Mouse (Mus musculus) thymus, postnatal 25 days (tissue): ENCODE data around the gene Ndufs8.
A peak's percentile ranks its signal among the peaks of the same experiment; 100 is the strongest.
"Not testable (repeated sequence)": the region's sequence is repeated elsewhere in the genome, so short reads cannot be mapped to it uniquely, and the experiment has no call there.

ENCODE experiments used
- DNase-seq: peaks from one replicate; pipeline ENCODE4 v3.0.0; 2022

Ndufs8 gene

DNA sequence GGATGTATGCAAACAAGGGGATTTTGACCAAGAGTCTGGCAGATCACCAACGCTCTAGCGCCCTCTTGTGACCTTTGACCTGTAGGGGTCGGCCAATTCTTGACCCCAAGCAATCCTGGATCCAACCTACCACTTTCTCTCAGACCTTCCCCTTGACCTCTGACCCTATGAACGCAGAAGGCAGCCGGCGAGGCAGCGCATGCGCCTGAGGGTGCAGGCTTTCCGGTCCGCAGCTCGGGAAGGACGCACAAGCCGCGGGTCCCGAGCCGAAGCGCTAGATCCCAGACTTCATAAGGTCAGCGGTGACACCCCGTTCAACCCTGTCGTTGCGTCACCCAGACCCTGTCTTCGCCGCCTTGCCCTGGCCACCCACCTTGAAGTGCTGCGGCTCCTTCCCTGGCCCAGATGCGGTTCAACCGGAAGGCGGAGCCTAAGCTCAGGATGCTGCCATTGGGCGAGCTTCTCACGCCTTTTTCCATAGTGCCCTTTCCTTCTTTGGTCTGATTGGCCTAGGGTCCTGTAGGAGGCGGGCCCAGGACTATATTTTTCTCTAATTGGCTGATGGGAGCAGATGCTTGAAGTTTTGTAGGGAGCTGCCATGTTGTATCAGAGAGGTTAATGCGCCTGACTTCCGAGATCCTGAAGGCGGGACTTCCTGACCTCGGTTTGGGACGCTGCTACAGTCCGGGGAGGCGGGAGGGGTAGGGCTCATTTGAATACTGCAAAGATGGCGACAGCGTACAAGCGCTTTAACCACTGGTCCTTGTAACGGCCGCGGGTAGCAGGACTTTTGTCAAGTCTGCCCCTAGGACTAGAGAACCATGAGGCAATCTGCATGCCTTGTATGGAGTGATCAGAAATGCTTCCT, at the start of gene Ndufs8:
Gene Ndufs8, minus strand, starts transcription at position 438 of the 868 bp plus-strand sequence.
- DNase-seq, result peak; percentile 90

DNA sequence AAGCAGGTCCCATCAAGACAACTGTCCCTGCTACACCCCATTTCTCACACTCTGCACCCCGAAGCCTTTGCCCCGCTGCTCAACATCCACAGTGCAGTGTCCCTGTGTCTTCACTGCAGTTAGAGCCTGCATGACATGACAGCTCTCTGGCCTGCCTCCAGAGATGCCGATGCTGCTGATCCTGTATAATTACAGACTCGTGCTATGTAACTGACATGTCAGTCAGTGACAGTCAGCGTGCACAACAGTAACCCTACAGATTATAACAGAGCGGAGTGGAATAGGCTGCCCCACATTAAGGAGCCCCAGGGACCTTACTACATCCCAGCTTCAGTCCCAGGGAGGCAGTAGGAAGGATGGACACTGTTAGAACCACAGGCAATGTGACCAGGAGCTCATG, 49.2 kb upstream of the Ndufs8 start:
- not testable (repeated sequence) for DNase-seq

DNA sequence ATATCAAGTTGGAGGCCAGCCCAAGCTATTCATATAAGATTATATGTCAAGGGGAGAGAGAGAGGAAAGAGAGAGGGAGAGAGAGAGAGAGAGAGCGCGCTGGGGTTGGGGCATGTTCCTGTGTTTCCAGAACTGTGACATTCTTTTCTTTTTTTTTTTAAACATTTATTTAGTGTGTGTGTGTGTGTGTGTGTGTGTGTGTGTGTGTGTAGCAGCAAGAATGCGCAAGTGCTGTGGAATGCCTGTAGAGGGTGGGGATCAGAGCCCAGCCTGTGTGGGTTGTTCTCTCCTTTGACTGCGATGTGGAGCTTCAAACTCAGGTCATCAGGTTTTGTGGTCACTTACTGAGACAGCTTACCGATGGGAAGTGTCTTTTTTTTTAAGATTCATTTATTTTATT, 47.6 kb upstream of the Ndufs8 start:
- DNase-seq, result no peak

DNA sequence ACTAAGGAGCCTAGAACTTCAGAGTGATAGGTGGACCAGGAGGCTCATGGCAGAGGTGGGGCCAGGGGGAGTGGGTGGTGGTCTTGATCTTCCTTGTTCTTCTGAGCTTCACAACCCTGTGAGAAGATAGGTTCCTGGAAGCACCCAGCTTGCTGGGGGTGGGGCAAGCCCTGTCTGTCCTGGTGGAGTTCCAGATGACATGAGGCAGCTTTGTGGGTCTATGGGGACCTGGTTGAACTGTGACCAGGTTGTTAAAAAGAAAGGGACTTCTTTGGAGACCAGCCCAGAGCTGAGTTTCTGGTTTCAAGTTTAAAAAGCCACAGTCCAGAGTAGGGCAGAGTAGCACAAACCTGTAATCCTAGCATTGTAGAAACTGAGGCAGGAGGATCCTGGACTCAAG, 46.5 kb upstream of the Ndufs8 start:
- no peak for DNase-seq

DNA sequence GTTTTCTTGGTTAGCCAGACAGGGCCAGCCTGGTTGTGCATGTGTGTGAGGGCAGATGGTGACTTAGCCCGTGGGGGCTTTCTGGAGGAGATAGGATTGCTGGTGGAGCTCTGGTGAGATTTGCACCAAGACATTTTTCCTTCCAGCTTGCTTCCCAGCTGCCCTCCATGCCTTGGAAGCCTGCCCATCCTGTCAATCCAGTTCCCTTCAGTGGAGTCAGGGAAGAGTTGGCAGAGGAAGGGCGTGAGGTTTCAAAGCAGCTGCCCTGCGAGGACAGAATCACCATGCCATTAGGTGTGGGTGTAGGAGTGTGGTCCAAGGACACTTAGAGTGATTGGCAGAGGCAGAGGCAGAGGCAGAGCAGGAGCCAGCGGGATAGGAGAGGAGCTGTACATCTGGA, 45.9 kb upstream of the Ndufs8 start, which contains the start of gene Aldh3b3:
Gene Aldh3b3, plus strand, starts transcription at position 176 of the 400 bp plus-strand sequence.
- no peak for DNase-seq

DNA sequence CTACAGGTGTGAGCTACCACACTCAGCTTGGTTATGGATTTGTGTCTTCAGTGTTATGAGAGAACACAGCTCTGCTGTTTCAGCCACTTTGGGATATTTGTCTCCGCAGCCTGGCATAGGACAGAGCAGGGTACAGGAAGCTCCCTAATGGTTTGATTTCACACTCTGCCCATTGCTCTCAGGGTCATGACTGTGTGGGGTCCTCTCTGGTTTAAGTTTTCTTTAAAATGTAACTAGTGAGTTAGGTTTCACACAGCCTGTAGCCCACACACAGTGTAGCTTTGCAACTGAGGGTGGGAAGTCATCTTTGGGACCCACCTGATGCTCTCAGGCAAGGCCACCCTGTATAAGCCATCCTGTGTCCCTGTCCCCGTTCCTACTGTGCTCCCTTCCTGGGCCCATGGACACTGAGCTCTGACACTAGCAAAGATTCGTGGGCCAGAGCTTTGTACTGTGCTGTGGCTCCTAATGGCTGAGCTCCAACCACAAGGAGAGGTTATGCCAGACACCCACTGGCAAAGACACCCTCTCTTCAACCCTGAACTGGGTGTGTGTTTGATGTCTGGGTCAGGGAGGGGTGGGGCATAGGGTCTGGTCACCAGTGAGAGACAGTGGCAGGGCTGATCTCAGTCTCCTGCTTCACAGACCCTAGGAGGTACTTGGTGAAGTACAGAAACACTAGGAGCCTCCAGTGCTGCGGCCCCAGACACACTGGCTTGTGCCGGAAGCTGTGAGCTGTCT, 44.9 kb upstream of the Ndufs8 start:
- DNase-seq, result not testable (repeated sequence)

DNA sequence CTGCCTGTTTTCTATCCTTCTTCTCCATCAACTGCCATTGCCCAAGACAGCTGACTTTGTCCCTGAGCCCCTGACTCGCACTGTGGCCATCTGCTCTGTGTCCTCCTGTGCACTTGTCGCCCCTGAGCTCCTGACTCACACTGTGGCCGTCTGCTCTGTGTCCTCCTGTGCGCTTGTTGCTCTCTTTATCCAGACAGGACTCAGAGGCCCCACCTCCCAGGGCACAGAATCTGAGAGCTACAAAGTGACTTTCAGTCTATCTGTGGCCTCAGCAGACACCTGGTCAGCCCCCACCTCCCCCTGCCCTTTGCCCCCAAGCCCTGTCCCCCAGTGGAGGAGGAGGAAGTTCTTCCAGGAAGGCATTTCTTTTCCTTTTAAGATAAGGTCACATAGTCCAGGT, 43.2 kb upstream of the Ndufs8 start:
- no peak for DNase-seq

DNA sequence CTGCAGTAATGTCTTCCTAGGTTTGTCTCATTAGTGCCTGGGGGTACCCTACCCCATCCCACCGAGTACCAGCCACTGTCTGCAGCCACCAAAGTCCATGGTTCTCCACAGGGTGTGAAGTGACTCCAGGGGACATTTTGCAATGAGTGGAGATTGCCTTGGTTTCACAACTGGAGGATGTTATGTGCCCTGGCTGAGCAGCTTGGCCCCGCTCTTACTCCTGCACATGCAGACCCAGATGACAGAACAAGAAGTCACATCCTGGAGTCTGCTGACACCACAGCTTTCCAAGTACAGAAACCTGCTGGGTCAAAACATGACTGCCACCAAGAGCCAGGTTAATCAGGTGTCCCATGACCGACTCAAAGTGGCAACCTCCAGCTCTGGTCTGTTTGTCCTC, 42.5 kb upstream of the Ndufs8 start:
- DNase-seq, result no peak

DNA sequence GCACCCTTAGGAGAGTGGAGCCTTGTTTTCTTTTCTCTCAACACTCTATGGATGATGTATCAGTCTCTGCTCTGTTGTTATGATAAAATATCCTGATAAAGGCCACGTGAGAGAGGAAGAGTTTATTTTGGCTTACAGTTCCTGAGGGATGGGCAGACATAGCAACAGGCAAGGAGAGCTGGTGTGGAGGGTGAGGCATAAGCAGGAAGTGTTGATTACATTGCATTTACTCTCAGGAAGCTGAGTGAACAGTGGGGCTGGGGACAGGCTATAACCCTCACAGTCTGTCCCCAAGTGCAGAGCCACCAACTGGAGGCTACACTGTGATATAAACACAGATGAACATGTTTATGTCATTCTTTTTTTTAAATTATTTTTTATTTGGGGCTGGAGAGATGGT, 39.5 kb upstream of the Ndufs8 start:
- no peak for DNase-seq

DNA sequence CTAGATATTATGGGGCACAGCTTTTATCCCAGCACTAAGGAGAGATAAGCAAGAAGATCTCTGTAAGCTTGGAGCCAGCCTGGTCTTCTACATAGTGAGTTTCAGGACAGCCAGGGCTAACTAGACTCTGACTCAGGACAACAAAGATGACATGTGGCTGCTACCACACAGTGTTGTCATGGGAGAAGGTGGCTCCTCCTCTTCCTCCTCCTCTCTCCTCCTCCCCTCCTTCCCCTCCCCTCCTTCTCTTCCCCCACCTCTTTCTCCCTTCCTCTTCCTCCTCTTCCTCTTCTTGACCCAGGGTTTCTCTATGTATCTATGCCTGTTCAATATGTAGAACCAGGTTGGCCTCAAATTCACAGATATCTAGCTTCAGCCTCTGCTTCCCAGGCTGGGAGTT, 38.9 kb upstream of the Ndufs8 start:
- DNase-seq, result no peak

DNA sequence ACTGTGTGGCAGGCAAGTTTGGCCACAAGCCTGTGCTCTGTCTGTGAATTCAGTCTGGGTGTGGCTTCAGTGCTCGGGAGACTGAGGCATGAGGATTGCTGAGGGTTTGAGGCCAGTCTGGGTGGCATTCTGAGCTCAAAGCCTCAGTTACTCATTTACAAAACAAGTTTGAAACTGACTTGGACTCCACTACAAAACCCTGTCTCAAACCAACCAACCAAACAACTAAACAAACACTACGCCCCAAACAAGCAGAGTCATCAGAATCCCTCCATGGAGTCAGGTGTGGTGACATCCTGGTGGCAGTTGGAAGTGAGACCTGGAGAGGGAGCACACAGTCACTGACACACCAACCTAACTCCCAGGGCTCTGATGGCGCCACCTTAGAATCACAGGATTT, 37.8 kb upstream of the Ndufs8 start:
- no peak for DNase-seq

DNA sequence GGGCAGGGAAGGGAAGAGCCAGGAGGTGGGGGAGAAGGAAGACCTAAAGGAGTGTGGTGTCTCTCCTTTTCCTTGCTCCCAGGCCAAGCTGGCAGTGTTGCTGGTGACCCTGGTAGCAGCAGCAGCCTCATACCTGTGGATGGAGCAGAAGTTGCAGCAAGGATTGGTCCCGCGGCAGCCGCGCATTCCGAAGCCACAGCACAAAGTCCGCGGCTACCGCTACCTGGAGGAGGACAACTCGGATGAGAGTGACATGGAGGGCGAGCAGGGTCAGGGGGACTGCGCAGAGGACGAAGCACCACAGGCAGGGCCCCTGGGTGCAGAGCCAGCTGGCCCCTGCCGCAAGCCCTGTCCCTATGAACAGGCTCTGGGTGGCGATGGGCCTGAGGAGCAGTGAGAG, 36.0 kb upstream of the Ndufs8 start:
- DNase-seq, result no peak

DNA sequence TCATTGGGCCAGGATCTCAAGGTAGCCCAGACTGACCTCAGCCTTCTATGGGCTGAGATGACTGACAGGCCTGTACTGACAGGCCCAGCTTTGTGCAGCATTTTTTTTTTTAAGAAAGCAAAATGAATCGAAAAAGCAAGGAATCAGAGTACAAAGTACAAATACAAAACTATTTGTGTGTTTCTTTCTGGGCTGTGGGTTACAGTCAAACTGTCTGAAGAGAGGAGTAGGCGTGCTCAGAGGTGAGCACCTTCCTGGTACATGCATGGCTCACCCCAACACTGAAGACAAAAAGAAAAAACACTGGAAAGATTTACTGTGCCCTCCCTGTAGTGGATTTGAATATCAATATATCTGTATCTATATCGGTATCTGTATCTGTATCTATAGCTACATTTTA, 35.2 kb upstream of the Ndufs8 start:
- no peak for DNase-seq

DNA sequence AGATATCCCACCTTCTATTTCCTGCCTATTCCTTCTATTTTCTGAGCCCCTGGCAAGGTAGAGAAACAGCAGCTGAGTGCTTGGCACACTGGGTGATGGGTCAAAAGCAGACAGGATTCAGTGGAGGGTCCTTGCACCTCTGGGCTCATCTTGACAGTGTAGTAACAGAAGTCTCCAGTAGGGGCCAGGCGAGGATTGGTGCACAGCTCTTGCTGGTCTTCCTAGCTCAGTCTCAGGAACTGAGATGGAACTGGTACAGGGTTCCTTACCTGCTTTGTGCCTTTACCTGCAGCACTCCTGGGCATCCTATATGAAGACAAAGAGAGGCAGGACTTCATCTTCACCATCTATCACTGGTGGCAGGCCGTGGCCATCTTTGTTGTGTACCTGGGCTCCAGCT, 34.1 kb upstream of the Ndufs8 start:
- DNase-seq, result peak; percentile 79

DNA sequence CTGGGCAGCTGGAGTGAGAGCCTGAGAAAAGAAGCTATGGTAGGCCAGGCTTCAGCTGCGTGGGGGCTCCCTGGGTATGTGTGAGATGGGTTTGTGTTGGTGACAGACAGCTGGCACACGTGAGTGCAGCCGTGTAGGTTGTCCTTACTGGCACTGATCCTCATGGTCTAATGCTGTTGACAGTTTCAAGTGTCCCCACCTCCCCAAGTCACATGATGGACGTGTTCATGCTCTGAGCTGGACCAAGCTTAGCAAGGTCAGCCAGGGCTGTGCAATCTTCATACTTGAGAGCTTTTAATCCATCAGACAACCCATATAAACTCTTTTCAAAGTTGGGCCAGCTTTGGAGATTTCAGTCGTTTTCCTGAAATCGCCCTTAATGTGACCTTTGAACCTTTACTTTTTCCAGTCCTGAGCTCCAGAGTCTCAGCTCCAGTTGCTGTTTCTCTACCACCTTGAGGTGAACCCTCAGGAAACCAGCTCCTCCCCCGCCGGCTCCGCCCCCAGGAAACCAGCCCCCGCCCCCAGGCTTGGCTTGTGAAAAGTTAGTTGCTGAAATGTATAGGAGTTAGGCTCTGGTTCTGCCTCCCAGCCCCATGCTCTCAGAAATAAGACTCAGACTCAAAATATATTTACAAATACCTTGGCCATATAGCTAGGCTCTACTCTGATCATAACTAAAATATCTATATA, 33.4 kb upstream of the Ndufs8 start:
- DNase-seq, result peak; percentile 78

DNA sequence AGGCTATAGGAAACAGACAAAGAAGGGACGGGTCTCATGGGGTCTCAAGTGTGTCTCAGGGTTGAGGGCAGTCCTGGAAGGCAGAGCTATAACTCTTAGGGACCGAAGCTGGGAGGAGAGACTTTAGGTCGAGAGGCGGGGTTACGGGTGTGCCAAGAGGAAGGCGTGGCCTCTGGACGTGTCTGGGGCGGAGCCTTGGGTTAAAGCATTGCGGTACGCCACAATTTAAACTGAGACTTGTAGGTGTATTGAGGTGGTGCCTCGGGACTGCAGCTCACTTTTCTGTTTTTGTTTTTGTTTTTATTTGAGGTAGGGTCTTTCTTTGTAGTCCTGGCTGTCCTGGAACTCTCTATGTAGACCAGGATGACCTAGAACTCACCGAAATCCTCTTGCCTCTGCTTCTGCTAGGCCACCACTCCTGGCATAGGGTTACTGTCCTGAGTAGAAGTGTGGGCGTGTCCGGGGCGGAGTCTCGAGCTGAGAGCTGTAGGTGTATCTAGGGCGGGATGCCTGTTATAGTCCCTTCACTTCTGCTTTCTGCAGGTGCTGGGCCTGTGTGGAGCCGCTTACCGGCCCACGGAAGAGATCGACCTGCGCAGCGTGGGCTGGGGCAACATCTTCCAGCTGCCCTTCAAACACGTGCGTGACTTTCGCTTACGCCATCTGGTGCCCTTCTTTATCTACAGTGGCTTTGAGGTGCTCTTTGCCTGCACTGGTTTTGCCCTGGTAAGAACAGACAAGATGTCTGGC, 30.6 kb upstream of the Ndufs8 start:
- DNase-seq, result peak; percentile 64

DNA sequence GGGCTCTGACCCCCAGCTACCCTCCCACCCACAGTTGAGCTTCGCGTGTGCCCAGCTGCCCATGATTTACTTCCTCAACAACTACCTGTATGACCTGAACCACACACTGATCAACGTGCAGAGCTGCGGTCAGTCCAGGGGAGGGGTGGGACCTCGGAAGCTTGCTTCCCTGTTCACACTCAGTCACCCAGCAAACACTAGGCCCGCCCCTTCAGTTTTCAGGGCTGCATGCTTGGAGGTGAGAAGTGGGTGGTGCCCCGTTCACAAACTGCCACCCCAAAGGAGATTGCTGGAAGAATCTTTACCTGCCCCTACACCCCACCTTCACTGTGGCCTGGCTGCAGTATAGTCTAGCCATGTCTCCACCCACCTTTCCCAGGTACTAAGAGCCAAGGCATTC, 29.7 kb upstream of the Ndufs8 start:
- DNase-seq, result no peak

DNA sequence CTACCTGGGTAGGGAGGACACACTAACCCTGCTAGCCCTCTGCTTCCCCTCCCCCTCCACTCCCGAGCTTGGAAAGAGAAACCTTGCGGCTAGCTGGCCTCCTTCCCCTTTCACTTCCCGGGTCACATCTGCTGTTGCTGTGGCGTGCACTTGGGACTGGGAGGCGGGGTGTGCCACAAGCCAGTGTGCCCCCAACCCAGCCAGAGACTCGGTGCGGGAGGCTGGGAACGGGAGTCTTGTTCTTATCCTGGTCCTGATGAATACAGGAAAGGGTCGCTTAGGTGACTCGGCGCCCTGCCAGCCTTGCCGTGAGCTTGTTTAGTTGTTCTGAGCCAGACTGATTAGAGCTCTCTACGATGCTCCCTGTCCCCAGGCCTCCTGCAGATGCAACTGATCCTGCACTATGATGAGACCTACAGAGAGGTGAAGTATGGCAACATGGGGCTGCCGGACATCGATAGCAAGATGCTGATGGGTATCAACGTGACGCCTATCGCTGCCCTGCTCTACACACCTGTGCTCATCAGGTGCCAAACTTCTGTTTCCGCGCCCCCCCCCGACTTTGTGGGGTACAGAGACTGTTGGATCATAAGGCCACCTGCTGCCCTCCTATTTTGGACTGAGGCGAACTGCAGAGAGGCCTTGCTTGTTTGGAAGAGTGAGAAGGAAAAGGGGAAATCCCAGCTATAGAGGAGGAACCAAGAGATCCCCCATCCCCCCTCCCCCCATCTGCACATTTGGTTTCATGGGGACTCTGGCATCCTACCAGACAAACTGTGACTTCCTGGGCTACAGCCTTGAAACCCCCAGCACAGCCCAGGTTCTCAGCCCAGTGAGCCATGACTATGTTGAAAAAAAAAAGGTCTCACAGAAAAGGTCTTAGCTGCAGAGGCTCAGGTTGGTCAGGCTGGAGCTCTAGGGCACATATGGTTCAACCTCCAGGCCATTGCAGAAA, 23.6 kb upstream of the Ndufs8 start:
- peak; percentile 64 for DNase-seq

DNA sequence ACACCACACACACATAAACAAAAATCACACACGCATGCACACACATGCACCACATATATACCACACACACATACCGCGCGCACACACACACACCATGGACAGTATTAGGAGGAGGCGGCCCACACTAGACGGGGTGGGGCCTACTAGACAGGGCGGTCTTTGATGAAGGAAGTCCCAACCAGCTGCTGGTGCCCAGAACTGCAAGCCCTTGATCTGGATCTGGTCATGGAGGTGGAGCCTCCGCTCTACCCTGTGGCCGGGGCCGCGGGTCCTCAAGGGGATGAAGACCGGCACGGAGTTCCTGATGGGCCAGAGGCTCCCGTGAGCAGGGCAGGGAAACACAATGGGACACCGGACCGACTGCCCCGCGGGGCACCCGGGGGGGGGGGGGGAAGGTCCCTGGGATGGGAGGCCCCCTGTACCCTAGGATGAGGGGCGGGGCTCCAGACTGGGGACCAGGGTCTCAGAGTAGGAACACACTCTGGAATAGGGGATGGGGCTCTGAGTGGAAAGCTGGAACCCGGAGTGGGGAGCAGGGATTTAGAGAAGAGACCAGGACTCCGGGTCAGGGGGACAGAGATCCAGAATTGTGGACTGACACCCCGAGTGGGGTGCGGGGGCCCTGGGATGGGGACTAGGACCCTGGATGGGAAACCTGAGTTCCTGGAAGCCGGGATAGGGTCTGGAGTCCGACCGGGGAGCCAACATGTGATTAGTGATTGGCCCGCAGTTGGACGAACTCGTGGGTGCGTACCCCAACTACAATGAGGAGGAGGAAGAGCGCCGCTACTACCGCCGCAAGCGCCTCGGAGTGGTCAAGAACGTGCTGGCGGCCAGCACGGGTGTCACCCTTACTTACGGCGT, 22.7 kb upstream of the Ndufs8 start, which contains the start of gene Unc93b1:
Gene Unc93b1, plus strand, starts transcription at position 155 of the 864 bp plus-strand sequence.
- peak; percentile 26 for DNase-seq

DNA sequence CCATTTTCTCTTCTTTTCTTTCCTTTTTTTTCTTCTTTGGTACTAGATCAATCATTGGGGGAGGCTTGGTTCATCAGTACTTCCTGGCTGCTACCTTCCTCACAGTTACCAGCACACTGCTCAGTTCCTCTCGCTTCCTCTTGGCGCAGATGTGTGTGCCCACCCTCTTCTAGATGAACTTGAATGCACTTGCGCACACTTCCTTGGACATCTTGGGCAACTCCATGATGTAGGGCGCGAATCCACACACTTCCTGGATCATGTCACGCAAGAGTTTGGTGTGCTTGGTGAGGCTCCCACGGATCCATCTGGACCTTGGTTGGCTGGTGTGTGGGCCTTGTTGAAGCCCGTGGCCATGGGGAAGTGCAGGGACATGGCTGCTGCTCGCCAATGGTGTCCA, 19.1 kb upstream of the Ndufs8 start:
- DNase-seq, result no peak
